Mouse (Mus musculus): ENCODE measurements around the gene Myh10. TPM values are rescaled to one million over a fixed set of nuclear protein-coding genes. Genes with fewer than 3 reads are reported as not detected.

Gene Myh10
- polyA plus RNA-seq (2015; fragmentation: Nextera tagmentation; extraction: Ambion mirVana) = 115 and 118 TPM in 2 replicates

DNA sequence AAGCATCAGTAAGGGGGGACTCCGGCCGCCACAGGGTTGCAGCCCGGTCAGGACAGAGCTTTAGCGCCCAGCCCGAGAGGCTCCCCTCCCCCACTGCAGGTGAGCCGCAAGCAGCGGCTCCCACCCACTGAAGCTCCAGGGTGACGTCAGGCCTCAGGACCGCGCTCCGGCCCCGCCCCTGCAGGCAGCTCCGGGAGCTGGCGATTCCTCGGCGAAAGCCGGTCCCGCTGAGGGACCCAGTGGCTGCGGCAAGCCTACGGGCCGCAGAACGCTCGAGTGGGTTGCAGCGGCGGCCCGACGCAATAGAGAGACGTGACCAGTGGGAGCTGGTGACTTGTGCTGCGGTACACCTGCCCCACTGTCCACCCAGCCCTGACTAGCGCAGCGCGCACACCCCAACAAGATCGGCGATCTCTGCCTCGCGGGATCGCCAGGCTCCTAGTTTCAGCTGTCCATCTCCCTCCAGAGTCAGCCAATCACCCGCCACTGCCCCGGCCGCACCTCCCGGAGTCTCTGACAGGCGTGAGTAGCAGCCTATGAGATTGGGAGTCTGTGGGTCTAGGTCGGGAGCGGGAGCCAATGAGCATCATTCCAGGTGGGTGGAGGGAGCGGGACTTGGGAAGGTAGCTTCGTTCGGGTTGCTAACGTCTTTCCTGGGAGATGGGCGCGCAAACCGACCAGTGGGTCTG is at the start of gene Myh10:
TSS of gene Myh10 (plus strand) at position 239 of the 689 bp plus-strand sequence.
- Histone ChIP-seq H3K9ac (replicated peaks) (peak within 1 kb of the TSS; percentile 97), H3K4me3 (peak within 1 kb of the TSS; percentile 91), H3K9me3 (no peaks in the 10 kb centered on the region), H3K27ac (replicated peaks) (peak within 1 kb of the TSS; percentile 98), H3K4me2 (replicated peaks) (peak within 1 kb of the TSS; percentile 91), H3K27me3 (no peaks in the 10 kb centered on the region), H3K36me3 (no peaks in the 10 kb centered on the region), H3K4me1 (peaks cover 17% of the 10 kb centered on the region)
- ATAC-seq (replicated peaks) = peak; percentile 99
- WGBS = under 1% methylated on average over 51 of the region's 51 CpGs

DNA sequence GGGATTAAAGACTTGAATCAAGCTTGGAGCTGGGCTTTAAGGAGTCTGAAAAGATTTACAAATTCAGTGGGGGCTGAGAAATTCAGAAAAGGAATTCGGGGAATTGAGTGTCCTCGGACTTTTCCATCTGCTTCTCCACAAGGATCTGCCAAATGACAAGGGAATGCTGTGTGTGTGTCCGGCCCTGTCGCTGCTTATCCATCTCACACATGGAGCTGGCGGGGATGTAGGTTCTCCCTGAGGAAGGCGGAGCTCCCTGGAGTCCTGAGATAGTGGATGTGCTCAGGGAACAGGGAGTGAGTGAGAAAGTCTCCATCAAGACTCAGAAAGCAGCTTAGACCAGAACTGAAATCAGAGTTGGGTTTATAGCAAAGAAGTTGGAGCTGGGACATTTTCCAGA is 46.6 kb upstream of the Myh10 start:
- H3K4me2 ChIP-seq (replicated peaks) = no peak overlapping the region
- H3K27me3 ChIP-seq = no peaks in the 10 kb centered on the region
- 51% methylated on average over 6 of the region's 6 CpGs for WGBS
- no peak overlapping the region for H3K9ac ChIP-seq (replicated peaks)
- H3K36me3 ChIP-seq = no peaks in the 10 kb centered on the region
- no peaks in the 10 kb centered on the region for H3K4me1 ChIP-seq
- H3K4me3 ChIP-seq = no peak overlapping the region
- no peak for ATAC-seq (replicated peaks)
- no peak overlapping the region for H3K27ac ChIP-seq (replicated peaks)
- no peaks in the 10 kb centered on the region for H3K9me3 ChIP-seq

DNA sequence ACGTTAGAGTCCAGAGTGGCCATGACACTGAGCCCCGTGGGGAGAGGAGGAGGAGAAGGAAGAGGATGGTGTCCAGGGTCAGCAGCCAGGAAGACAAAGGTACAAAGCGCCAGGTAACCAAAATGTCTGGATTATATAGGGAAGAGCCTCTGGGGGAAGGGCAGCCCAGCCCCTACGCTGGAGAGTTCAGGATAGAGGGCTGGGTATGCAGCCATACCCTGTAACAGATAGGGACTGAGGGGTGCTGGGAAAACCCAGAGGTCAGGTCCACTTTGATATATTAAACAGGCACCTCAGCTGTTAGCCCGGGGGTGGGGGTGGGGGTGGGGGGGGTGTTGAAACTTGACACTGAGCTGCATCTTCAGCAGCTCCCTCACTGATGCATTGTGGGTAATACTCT is 43.6 kb upstream of the Myh10 start:
- WGBS = 77% methylated on average over 5 of the region's 5 CpGs

DNA sequence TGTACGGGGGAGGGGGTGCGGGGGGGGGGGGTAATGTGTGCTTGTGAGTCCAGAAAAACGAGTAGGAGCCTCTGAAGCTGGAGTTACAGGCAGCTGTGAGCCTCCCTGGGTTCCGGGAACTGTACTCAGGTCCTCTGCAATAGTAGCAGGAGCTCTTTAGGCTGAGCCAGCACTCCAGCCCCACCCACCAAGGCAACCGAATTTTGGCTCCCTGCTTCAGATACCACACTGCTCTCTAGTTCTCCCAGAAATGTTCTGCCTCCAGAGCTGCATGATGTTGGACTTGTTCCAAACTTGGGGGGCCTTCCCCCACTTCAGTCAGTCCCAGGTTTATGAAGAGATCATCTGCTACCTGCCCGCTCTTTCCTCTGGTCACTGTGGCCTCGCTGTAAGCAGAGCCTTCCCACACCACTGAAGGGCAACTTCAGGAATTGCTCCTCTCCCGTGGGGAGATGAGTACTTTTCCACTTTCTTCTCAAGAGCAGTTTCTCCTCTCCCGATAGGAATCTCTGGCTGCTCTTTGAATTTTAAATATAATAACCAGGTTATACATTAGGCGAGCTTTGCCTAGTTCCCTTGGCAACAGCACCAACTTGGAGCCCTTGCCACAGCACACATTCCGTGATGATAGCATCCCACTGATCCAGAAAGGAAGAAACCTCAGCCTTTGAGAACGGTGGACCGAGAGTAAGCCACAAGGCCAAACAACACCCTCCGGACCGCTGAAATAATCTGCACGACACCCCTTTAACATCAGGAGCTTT is 42.8 kb upstream of the Myh10 start:
- no peak for ATAC-seq (replicated peaks)
- Histone ChIP-seq H3K27me3 (no peaks in the 10 kb centered on the region), H3K27ac (replicated peaks) (no peak overlapping the region), H3K9me3 (no peaks in the 10 kb centered on the region), H3K4me3 (no peak overlapping the region), H3K36me3 (no peaks in the 10 kb centered on the region), H3K4me1 (no peaks in the 10 kb centered on the region), H3K9ac (replicated peaks) (no peak overlapping the region), H3K4me2 (replicated peaks) (no peak overlapping the region)
- 70% methylated on average over 16 of the region's 16 CpGs for WGBS

More for the DNA sequence above, 43.6 kb upstream of the Myh10 start:
- no peaks in the 10 kb centered on the region for H3K4me1 ChIP-seq
- H3K27ac ChIP-seq (replicated peaks) = no peak overlapping the region
- no peak overlapping the region for H3K9ac ChIP-seq (replicated peaks)
- H3K27me3 ChIP-seq = no peaks in the 10 kb centered on the region
- no peak overlapping the region for H3K4me2 ChIP-seq (replicated peaks)
- ATAC-seq (replicated peaks) = no peak
- H3K4me3 ChIP-seq = no peak overlapping the region
- H3K9me3 ChIP-seq = no peaks in the 10 kb centered on the region
- no peaks in the 10 kb centered on the region for H3K36me3 ChIP-seq

DNA sequence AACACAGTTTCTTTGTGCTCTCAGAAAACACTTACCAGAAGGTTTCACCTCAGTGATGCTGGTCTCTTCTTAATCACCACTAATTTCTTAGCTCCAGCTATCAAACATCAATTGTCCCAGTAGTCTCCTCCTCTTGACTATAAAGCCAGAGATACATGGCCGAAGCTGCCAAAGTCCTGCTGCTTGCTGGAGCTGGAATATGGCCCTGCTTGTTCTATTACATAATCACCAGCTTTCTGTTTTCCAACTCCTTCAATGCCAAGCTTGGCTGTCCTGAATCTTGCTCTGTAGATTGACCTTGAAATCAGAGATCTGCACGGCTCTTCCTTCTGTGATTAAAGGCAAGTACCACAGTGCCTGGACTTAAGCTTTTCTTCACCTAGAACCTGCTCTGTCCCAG is 39.8 kb upstream of the Myh10 start:
- H3K9ac ChIP-seq (replicated peaks) = no peak overlapping the region
- ATAC-seq (replicated peaks) = no peak
- H3K36me3 ChIP-seq = no peaks in the 10 kb centered on the region
- no peaks in the 10 kb centered on the region for H3K27me3 ChIP-seq
- no peak overlapping the region for H3K27ac ChIP-seq (replicated peaks)
- H3K9me3 ChIP-seq = no peaks in the 10 kb centered on the region
- no peak overlapping the region for H3K4me3 ChIP-seq
- WGBS = 96% methylated on average over 2 of the region's 2 CpGs
- H3K4me1 ChIP-seq = no peaks in the 10 kb centered on the region
- no peak overlapping the region for H3K4me2 ChIP-seq (replicated peaks)

DNA sequence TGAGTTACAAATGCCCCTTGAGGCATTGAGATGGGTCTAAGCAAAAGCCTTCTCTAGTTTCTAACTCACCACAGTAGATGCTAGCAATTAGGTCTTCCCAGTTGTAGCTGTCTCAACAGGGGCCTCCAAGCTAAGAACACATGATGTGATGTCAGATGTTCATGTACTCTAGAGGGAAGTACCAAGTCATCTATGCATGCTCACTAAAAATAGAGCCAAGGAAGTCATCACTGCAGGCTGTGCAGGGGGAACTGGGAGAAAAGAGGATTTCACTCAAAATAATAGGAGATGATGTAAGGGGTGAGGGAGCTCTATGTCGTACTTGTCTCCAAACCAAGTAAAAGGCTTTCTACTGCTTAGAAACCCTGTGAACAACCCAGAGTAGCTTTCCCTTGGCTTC is 35.8 kb upstream of the Myh10 start:
- 78% methylated on average over 1 of the region's 1 CpGs for WGBS
- no peak overlapping the region for H3K27ac ChIP-seq (replicated peaks)

DNA sequence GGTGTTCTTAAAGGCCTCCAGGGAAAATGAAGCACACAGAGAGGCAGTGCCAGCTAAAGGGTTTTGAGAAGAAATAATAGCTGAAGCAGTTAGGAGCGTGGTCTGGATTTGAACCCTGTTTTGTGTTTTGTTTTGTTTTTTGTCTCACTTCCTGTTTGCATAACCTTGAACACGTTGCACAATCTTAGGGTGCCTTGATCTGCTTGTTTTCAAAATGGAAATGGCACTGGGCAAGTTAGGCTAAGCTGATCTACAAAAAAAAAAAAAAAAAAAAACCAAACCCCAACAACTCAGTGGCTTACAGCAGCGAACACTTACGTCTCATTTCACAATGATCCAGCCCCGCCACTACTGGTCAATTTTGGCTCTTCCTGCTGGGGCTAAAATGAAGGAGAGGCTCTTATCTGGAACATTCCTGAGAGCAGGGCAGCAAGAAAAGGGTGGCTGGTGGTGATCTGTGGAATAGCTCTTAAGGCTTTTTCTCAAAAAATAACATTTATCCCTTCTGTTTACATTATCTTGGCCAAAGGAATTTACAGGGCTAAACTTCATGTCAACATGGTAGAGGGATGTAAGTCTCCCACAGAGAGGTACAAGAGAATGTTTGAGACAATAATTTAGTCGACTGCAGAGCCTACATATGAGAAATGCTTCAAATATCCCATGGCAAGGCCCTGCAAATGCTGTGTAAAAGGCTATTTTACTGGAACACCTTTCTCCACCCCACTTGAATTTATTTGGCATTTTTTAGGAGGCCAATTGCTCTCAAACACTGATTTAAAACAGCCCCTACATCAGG is 34.3 kb upstream of the Myh10 start:
- H3K27me3 ChIP-seq = no peaks in the 10 kb centered on the region
- no peaks in the 10 kb centered on the region for H3K9me3 ChIP-seq
- no peaks in the 10 kb centered on the region for H3K36me3 ChIP-seq
- no peak overlapping the region for H3K4me3 ChIP-seq
- H3K9ac ChIP-seq (replicated peaks) = no peak overlapping the region
- 0 out of 2 replicates have a peak overlapping the region, but pooled peaks have one; percentile 3 for H3K27ac ChIP-seq (replicated peaks)
- no peak for ATAC-seq (replicated peaks)
- H3K4me2 ChIP-seq (replicated peaks) = no peak overlapping the region
- peaks cover 8% of the 10 kb centered on the region; the same call in 1 of the 2 replicates for H3K4me1 ChIP-seq
- WGBS = 56% methylated on average over 6 of the region's 6 CpGs

More for the DNA sequence above, 35.8 kb upstream of the Myh10 start:
- Histone ChIP-seq H3K9ac (replicated peaks) (no peak overlapping the region), H3K27me3 (no peaks in the 10 kb centered on the region), H3K36me3 (no peaks in the 10 kb centered on the region), H3K4me2 (replicated peaks) (no peak overlapping the region), H3K9me3 (no peaks in the 10 kb centered on the region), H3K4me3 (no peak overlapping the region), H3K4me1 (peaks cover 8% of the 10 kb centered on the region; the same call in 1 of the 2 replicates)
- ATAC-seq (replicated peaks) = no peak

DNA sequence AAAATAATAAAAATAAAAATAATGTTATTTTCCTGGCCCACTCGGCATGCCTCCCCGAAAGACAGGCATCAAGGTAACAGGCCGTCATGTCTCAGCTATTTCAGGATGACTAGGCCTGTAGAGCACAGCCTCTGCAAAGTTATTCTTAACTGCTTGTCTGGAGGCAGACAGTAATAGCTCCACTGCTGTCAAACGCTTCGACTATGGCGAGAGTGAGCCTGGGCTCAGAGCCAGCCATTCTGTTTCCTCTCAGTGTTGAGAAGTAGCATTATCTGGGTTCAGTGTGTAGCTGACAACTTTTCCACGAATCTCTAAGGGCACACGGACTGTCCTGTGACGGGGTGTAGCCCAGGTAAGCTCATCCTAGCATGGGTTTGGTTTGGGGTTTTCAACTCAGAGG is 33.5 kb upstream of the Myh10 start:
- no peak overlapping the region for H3K9ac ChIP-seq (replicated peaks)
- H3K27ac ChIP-seq (replicated peaks) = 0 out of 2 replicates have a peak overlapping the region, but pooled peaks have one; percentile 3
- H3K4me3 ChIP-seq = no peak overlapping the region
- no peaks in the 10 kb centered on the region for H3K27me3 ChIP-seq
- no peak overlapping the region for H3K4me2 ChIP-seq (replicated peaks)
- ATAC-seq (replicated peaks) = no peak; the same call in 1 of the 2 replicates
- no peaks in the 10 kb centered on the region for H3K9me3 ChIP-seq
- no peaks in the 10 kb centered on the region for H3K36me3 ChIP-seq
- peaks cover 8% of the 10 kb centered on the region; the same call in 1 of the 2 replicates for H3K4me1 ChIP-seq
- 53% methylated on average over 9 of the region's 9 CpGs for WGBS

DNA sequence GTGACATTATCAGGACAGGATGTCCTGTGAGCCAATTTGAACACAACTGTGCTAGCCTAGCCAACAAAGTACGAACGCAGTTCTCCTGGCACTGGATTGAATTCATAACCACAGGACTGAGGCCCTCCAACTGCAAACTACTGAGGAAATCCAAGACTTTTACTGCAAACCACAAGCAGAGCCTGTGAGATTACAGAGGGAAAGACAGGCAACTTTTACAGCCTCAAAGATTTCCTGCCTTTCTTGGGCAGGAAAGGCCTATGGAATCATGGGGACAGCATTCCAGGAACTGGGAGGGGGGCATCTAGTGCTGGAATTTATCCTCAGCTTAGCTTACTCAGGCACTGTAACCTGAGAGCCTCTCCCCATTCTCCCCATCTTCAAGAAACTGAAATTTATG is 26.0 kb upstream of the Myh10 start:
- Histone ChIP-seq H3K4me3 (no peak overlapping the region), H3K4me2 (replicated peaks) (no peak overlapping the region), H3K4me1 (no peaks in the 10 kb centered on the region), H3K27me3 (no peaks in the 10 kb centered on the region), H3K9ac (replicated peaks) (no peak overlapping the region), H3K9me3 (no peaks in the 10 kb centered on the region), H3K36me3 (no peaks in the 10 kb centered on the region), H3K27ac (replicated peaks) (no peak overlapping the region)
- ATAC-seq (replicated peaks) = no peak
- WGBS = 71% methylated on average over 2 of the region's 2 CpGs

DNA sequence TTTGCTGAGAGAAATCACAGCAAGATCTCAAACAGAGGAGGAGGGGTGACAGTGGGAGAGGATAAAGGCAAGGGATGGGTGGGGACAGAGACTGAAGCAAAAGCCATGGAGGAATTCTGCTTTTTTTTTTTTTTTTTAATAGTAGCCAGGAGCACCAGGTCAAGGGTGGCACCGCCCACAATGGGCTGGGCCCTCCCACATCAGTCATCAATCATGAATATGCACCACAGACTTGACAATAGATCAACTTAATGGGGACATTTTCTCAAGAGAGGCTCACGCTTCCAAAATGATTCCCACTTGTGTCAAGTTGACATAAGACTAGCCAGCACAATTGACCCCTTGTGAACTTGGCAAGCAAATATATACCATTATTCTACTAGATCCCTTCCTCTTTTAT is 25.1 kb upstream of the Myh10 start:
- H3K4me3 ChIP-seq = no peak overlapping the region
- H3K4me2 ChIP-seq (replicated peaks) = no peak overlapping the region
- no peak for ATAC-seq (replicated peaks)
- H3K4me1 ChIP-seq = no peaks in the 10 kb centered on the region
- H3K27me3 ChIP-seq = no peaks in the 10 kb centered on the region
- no peak overlapping the region for H3K9ac ChIP-seq (replicated peaks)
- 64% methylated on average over 2 of the region's 2 CpGs for WGBS
- H3K27ac ChIP-seq (replicated peaks) = no peak overlapping the region
- H3K36me3 ChIP-seq = no peaks in the 10 kb centered on the region
- no peaks in the 10 kb centered on the region for H3K9me3 ChIP-seq

DNA sequence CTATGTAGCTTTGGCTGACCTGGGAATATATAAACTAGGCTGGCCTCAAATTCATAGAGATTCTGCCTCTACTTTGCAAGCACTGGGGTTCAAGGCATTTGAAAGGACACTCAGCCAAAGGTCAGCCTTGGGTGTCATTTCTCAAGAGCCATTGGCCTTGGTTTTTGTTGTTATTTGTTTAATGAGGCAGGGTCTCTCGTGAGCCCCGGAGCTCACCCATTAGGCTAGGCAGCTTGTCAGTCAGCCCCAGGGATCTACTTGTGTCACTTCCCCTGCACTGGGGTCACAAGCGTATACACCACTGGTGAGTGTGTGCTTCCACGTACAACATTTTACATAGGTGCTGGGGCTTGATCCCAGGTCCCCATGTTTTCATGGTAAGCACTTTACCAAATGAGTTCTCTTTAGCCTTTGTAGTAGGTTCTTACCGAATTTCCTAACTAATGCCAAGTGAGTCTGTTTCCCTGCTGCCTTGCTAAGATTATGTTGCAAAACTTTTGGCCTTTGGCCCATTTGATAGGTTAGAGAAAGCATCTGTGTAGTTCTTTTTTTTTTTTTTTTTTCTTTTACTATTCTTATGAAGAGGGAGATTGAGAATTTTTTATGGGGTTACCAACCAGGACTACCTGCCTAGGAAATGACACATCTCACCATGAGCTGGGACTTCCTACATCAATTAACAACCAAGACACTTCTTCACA is 18.9 kb upstream of the Myh10 start:
- Histone ChIP-seq H3K4me2 (replicated peaks) (no peak overlapping the region), H3K4me3 (no peak overlapping the region), H3K36me3 (no peaks in the 10 kb centered on the region), H3K4me1 (no peaks in the 10 kb centered on the region), H3K27ac (replicated peaks) (no peak overlapping the region), H3K9ac (replicated peaks) (no peak overlapping the region), H3K27me3 (no peaks in the 10 kb centered on the region), H3K9me3 (no peaks in the 10 kb centered on the region)
- no peak for ATAC-seq (replicated peaks)
- 77% methylated on average over 5 of the region's 5 CpGs for WGBS

Measured in forebrain, embryonic 15.5 days (tissue).